Mouse (Mus musculus): ENCODE data around the gene Cnih4. TPM values are rescaled to one million over a fixed set of nuclear protein-coding genes. Genes with fewer than 3 reads are reported as not detected.

Cnih4 gene
- polyA plus RNA-seq, 1 experiment from 2014 or later, result 52.7 TPM

DNA sequence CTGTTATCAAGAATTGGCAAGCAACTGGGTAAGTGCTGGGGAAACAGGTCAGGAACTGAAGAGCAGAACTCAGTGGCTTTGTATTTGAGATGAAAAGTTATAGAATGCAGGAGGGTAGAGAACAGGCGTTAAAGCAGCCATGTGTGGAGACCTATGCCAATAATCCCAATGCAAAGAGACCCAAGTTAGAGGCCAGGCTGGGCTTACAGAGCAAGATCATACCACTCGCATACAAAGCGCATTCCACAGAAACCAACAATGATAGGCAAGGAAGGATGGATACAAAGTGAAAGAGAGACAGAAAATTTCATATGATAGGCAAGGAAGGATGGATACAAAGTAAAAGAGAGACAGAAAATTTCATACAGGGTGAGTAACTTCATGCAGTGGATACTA lies 5.9 kb downstream of the Cnih4 start:
- Histone ChIP-seq H3K27ac (replicated peaks) (peak overlapping the region; percentile 89), H3K4me1 (peaks cover 28% of the 10 kb centered on the region), H3K4me3 (replicated peaks) (peak overlapping the region; percentile 80; the same call in 1 of the 2 replicates), H3K36me3 (peaks cover 9% of the 10 kb centered on the region; the same call in 1 of the 2 replicates), H3K9ac (replicated peaks) (no peak overlapping the region; the same call in 1 of the 2 replicates), H3K27me3 (replicated peaks) (no peaks in the 10 kb centered on the region), H3K4me2 (peak overlapping the region; percentile 59; the same call in 1 of the 2 replicates), H3K9me3 (replicated peaks) (no peaks in the 10 kb centered on the region)
- WGBS, result 69% methylated on average over 3 of the region's 3 CpGs
- ATAC-seq (ENCODE audit: low FRiP score), result peak; percentile 20; the same call in 1 of the 2 replicates

DNA sequence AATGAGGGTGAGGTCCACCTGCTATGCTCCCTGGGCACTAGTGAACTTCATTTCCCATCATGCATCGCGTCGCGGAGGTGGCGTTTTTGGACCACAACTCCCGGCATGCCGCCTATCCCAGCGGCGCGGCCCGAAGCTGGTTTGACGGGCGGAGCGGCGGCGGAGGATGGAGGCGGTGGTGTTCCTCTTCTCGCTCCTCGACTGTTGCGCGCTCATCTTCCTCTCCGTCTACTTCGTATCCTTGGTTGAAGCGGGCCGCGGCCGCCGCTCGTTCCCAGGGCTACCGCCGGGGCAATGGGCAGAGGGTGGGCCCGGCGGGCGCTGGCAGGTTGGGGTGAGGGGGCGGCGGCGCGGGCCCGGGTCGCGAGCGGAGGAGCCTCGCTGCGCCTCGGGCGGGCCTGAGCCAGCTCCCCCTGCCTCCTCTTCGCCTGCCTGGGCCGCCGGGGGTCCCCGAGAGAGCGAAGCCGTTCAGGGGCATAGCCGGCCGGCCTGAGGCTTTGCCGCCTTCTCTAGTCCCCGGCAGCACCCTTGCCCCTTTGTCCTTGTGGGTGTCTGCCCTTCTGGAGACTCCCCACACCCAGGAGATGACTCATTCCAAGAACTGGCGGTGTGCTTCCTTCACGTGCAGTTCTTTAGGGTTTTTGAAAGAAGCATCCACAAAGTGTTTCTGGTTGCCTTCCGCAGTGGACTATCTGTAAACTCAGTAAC lies 6.5 kb downstream of the Cnih4 start:
- no peaks in the 10 kb centered on the region for H3K27me3 ChIP-seq (replicated peaks)
- under 1% methylated on average over 59 of the region's 59 CpGs for WGBS
- ATAC-seq (ENCODE audit: low FRiP score), result peak; percentile 91
- H3K4me2 ChIP-seq, result peak overlapping the region; percentile 59
- H3K27ac ChIP-seq (replicated peaks), result peak overlapping the region; percentile 89
- H3K9me3 ChIP-seq (replicated peaks), result no peaks in the 10 kb centered on the region
- H3K9ac ChIP-seq (replicated peaks), result peak overlapping the region; percentile 90
- H3K4me1 ChIP-seq, result peaks cover 26% of the 10 kb centered on the region
- H3K4me3 ChIP-seq (replicated peaks), result peak overlapping the region; percentile 80
- peaks cover 9% of the 10 kb centered on the region; the same call in 1 of the 2 replicates for H3K36me3 ChIP-seq

DNA sequence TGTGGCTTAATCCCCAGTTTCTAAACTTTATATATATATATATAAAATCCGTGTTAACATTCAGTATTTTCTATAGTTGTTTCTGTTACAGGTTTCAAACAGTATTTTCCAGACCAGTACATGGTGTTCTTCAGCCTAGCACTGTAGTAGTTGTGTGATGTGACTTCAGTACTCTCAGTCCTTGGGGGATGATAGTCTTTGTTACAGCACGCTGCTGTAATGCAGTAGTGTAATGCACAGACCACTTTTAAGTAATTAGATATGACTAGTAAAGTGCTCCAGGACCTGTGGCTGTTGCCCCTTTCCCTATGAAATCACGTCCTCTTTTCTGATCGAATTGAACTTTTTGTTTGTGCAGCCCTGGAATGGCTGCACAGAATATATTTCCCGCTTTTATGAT lies 7.0 kb downstream of the Cnih4 start:
- H3K27ac ChIP-seq (replicated peaks), result 0 out of 2 replicates have a peak overlapping the region, but pooled peaks have one; percentile 89
- H3K4me1 ChIP-seq, result peaks cover 25% of the 10 kb centered on the region

DNA sequence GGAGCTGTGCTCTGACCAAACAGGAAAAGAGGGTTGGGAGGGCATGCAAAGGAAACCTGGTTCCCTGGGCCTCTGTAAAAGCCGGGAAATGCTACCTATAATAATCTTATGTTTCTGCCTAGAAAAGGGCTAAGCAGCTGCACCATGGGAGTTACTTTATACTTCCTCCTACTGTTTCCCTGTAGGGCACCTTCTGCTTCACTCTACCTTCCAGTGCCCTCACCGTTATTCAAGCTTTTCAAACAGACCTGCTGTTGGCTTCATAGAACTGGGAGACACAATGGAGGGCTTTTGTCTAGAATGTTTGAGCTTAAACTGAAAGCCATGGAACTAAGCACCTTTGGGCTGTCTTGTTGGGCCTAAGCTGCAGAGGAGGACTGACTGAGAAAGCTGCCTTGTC lies 23.3 kb downstream of the Cnih4 start:
- no peaks in the 10 kb centered on the region for H3K9me3 ChIP-seq (replicated peaks)
- ATAC-seq (ENCODE audit: low FRiP score), result no peak
- peaks cover 58% of the 10 kb centered on the region for H3K36me3 ChIP-seq
- no peak overlapping the region for H3K9ac ChIP-seq (replicated peaks)
- no peaks in the 10 kb centered on the region for H3K27me3 ChIP-seq (replicated peaks)
- no peak overlapping the region for H3K4me3 ChIP-seq (replicated peaks)
- H3K4me1 ChIP-seq, result no peaks in the 10 kb centered on the region
- no peak overlapping the region for H3K27ac ChIP-seq (replicated peaks)
- 76% methylated on average over 2 of the region's 2 CpGs for WGBS
- no peak overlapping the region for H3K4me2 ChIP-seq

More for the DNA sequence above, 7.0 kb downstream of the Cnih4 start:
- 46% methylated on average over 5 of the region's 5 CpGs for WGBS
- peak overlapping the region; percentile 59 for H3K4me2 ChIP-seq
- no peak for ATAC-seq (ENCODE audit: low FRiP score)
- no peaks in the 10 kb centered on the region for H3K27me3 ChIP-seq (replicated peaks)
- peaks cover 9% of the 10 kb centered on the region; the same call in 1 of the 2 replicates for H3K36me3 ChIP-seq
- peak overlapping the region; percentile 90; the same call in 1 of the 2 replicates for H3K9ac ChIP-seq (replicated peaks)
- H3K9me3 ChIP-seq (replicated peaks), result no peaks in the 10 kb centered on the region
- H3K4me3 ChIP-seq (replicated peaks), result peak overlapping the region; percentile 80

DNA sequence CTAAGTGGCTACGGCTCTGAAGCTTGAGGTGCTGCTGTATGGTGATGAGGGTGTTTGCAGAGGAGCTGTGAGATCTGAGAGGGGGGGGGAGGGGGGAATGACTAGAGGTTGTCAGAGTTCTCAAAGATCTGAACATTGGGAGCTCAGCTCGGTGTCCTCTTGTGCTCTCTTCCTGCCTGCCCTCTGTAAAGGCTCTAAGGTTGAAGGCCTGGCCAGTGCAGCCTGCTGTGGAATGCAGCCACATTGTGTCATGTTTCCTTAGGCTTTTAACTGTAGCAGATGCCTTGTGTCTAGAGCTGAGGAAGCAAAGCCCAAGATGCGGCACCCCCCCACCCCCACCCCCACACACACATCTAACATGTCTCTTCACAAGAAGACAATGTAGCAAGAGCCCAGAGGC lies 23.9 kb downstream of the Cnih4 start:
- 81% methylated on average over 3 of the region's 3 CpGs for WGBS
- Histone ChIP-seq H3K27me3 (replicated peaks) (no peaks in the 10 kb centered on the region), H3K4me1 (no peaks in the 10 kb centered on the region), H3K4me2 (no peak overlapping the region), H3K9me3 (replicated peaks) (no peaks in the 10 kb centered on the region), H3K9ac (replicated peaks) (no peak overlapping the region), H3K27ac (replicated peaks) (no peak overlapping the region), H3K36me3 (peaks cover 55% of the 10 kb centered on the region), H3K4me3 (replicated peaks) (no peak overlapping the region)
- no peak for ATAC-seq (ENCODE audit: low FRiP score)

DNA sequence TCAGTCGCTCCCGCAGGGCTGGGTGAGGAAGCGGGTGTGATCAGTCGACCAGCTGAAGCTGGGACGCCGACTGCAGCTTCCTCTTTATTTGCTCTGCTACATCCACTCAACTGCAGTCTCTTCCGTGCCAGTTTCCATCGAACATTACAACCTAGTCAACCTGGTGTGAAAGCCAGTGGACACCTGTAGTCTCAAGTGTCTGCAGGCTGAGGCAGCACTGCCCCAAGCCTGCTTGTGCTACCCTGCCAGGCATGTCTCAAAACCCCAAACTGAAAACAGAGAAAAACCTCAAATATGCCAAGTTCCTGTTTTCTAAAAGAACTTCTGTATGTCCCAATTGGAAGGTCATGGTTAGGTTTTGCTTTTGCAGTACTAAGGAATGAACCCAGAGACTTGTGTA lies 25.7 kb downstream of the Cnih4 start:
- Histone ChIP-seq H3K36me3 (peaks cover 43% of the 10 kb centered on the region), H3K27ac (replicated peaks) (no peak overlapping the region), H3K4me1 (no peaks in the 10 kb centered on the region), H3K9ac (replicated peaks) (no peak overlapping the region), H3K27me3 (replicated peaks) (no peaks in the 10 kb centered on the region), H3K4me3 (replicated peaks) (no peak overlapping the region), H3K9me3 (replicated peaks) (no peaks in the 10 kb centered on the region), H3K4me2 (no peak overlapping the region)
- ATAC-seq (ENCODE audit: low FRiP score), result no peak
- WGBS, result 84% methylated on average over 8 of the region's 8 CpGs

DNA sequence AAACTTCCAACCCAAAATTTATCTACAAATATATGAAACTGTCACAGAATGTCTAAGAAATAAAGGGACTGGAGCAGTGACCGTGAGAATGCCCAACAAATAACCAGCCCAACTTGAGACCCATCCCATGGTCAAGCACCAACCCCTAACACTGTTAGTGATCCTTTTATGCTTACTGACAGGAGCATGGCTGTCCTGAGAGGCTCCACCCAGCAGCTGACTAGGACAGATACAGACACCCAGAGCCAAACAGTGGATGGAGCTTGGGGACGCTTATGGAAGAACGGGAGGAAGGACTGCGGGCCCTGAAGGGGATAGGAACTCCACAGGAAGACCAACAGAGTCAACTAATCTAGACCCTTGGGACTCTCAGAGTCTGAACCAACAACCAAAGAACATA lies 44.4 kb downstream of the Cnih4 start:
- peaks cover 69% of the 10 kb centered on the region for H3K36me3 ChIP-seq
- no peak overlapping the region for H3K4me3 ChIP-seq (replicated peaks)
- no peak overlapping the region for H3K9ac ChIP-seq (replicated peaks)
- H3K27ac ChIP-seq (replicated peaks), result no peak overlapping the region
- no peak for ATAC-seq (ENCODE audit: low FRiP score)
- WGBS, result 98% methylated on average over 4 of the region's 4 CpGs
- H3K27me3 ChIP-seq (replicated peaks), result no peaks in the 10 kb centered on the region
- H3K4me1 ChIP-seq, result no peaks in the 10 kb centered on the region
- H3K4me2 ChIP-seq, result no peak overlapping the region
- H3K9me3 ChIP-seq (replicated peaks), result no peaks in the 10 kb centered on the region

DNA sequence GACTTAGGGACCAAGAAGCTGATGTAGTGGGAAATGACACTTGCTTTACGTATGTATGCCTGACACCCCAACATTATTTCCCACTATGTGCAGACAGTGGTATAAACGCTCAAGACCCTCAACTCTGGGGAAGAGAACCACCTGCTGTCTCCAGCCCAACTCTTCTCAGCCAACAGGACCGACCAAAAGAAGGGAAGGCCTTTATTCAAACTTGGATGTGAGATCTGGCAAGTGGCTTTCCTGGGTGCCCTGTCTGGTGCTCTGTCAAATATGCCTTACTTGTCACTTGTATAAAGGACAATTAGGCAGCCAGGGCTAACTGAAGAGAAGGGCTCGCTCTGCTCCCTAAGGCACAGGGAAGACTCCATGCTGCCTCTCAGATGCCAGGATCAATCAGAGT lies 55.0 kb downstream of the Cnih4 start:
- Histone ChIP-seq H3K27me3 (replicated peaks) (no peaks in the 10 kb centered on the region), H3K4me3 (replicated peaks) (no peak overlapping the region), H3K27ac (replicated peaks) (no peak overlapping the region), H3K9ac (replicated peaks) (no peak overlapping the region), H3K4me1 (no peaks in the 10 kb centered on the region), H3K9me3 (replicated peaks) (no peaks in the 10 kb centered on the region), H3K4me2 (no peak overlapping the region), H3K36me3 (peaks cover 67% of the 10 kb centered on the region)
- WGBS, result 93% methylated on average over 4 of the region's 4 CpGs
- no peak for ATAC-seq (ENCODE audit: low FRiP score)

DNA sequence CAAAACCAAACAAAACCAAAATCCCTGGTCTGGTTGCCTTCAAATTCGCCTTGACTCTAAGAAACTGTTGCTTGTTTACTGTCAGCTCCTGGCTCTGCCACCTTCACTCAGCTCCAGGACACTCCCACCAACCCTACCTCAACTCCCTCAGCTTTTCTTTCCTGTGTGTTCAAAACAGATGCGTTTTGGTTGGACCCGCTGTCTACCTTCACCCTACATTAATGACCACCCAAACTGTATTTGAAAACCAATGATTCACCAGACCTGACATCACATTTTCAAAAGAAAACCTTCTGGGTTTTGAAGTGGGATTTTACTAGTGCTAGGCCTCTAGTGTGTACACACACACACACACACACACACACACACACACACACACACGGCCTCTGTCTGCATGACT lies 65.7 kb downstream of the Cnih4 start:
- 17% methylated on average over 4 of the region's 4 CpGs for WGBS
- Histone ChIP-seq H3K4me3 (replicated peaks) (peak overlapping the region; percentile 96), H3K4me1 (peaks cover 29% of the 10 kb centered on the region), H3K4me2 (peak overlapping the region; percentile 85), H3K9ac (replicated peaks) (peak overlapping the region; percentile 96), H3K36me3 (peaks cover 11% of the 10 kb centered on the region; the same call in 1 of the 2 replicates), H3K27me3 (replicated peaks) (no peaks in the 10 kb centered on the region), H3K9me3 (replicated peaks) (no peaks in the 10 kb centered on the region), H3K27ac (replicated peaks) (peak overlapping the region; percentile 90; the same call in 1 of the 2 replicates)
- no peak for ATAC-seq (ENCODE audit: low FRiP score)

DNA sequence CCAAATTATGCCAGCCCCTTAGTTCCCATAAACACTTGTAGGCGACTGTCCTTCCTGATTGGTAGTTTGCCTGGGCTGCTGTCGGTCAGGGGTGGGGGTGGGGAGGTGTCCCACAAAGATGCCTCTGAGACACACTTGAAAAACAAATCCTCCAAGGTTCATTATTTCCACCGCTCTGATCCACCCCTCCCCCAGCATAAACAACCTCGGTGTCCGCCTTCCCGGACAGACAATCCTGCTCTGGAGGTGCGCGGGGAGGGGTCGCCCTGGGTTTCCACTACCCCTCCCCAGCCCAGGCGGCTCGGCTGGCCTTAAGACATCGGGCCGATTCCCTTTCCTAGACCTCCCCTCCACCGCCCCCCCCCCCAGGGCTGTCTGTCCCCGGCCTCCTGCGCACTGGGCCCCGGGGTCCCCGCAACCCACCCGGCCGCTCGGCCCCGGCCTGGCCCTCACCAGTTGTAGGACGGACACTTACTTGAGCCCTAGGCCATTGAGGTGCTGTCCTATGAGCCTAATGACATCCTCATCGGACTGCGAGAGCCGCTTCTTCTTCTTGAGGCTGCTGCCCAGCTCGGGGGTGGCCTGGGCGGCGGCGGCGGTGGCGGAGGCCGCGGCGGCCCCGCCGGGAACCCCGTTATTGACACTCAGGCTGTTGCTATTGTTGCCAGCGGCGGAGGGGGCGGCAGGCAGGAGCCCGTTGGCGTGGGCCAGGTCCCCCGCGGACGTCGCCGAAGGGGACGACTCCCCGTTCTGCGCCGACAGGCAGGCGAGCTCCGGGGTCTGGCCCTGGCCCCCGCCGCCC lies 66.3 kb downstream of the Cnih4 start:
- under 1% methylated on average over 40 of the region's 56 CpGs for WGBS
- peaks cover 29% of the 10 kb centered on the region for H3K4me1 ChIP-seq
- no peaks in the 10 kb centered on the region for H3K27me3 ChIP-seq (replicated peaks)
- H3K9me3 ChIP-seq (replicated peaks), result no peaks in the 10 kb centered on the region
- peak overlapping the region; percentile 90 for H3K27ac ChIP-seq (replicated peaks)
- H3K4me3 ChIP-seq (replicated peaks), result peak overlapping the region; percentile 96
- peak overlapping the region; percentile 96 for H3K9ac ChIP-seq (replicated peaks)
- peak; percentile 43 for ATAC-seq (ENCODE audit: low FRiP score)
- H3K36me3 ChIP-seq, result peaks cover 9% of the 10 kb centered on the region; the same call in 1 of the 2 replicates
- peak overlapping the region; percentile 85 for H3K4me2 ChIP-seq

DNA sequence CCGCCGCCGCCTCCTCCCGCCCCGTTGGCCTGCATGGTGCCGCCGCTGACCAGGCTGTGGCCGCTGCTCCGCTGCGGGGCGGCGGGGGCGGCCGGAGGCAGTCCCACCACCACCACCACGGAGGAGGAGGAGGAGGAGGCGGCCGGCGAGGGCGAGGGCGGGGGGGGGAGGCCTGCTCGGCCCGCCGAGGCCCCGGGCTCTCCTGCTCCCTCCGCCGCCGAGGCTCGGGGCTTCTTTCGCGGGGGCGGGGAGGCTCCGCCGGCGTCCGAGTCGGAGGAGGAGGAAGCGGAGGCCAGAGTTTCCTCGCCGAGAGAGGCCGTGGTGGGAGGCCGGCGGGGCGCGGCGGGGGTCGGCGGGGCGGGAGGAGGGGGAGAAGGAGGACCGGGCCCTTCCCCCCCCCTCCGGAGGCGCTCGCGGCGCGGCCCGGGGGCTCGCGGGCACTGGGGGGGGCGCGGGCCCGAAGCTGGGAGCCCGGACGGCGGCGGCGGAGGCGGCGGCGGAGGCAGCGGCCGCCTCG lies 67.0 kb downstream of the Cnih4 start:
- H3K9me3 ChIP-seq (replicated peaks), result no peaks in the 10 kb centered on the region
- peak overlapping the region; percentile 96 for H3K4me3 ChIP-seq (replicated peaks)
- peaks cover 31% of the 10 kb centered on the region for H3K4me1 ChIP-seq
- peak; percentile 40 for ATAC-seq (ENCODE audit: low FRiP score)
- H3K27me3 ChIP-seq (replicated peaks), result no peaks in the 10 kb centered on the region
- peak overlapping the region; percentile 85 for H3K4me2 ChIP-seq
- H3K36me3 ChIP-seq, result peaks cover 6% of the 10 kb centered on the region; the same call in 1 of the 2 replicates
- H3K9ac ChIP-seq (replicated peaks), result peak overlapping the region; percentile 96
- peak overlapping the region; percentile 90 for H3K27ac ChIP-seq (replicated peaks)
- WGBS, result under 1% methylated on average over 27 of the region's 72 CpGs

All from neural tube, embryonic 15.5 days (tissue).